13 mouse cellular contexts compared by ENCODE assay signal in the genomic region with DNA sequence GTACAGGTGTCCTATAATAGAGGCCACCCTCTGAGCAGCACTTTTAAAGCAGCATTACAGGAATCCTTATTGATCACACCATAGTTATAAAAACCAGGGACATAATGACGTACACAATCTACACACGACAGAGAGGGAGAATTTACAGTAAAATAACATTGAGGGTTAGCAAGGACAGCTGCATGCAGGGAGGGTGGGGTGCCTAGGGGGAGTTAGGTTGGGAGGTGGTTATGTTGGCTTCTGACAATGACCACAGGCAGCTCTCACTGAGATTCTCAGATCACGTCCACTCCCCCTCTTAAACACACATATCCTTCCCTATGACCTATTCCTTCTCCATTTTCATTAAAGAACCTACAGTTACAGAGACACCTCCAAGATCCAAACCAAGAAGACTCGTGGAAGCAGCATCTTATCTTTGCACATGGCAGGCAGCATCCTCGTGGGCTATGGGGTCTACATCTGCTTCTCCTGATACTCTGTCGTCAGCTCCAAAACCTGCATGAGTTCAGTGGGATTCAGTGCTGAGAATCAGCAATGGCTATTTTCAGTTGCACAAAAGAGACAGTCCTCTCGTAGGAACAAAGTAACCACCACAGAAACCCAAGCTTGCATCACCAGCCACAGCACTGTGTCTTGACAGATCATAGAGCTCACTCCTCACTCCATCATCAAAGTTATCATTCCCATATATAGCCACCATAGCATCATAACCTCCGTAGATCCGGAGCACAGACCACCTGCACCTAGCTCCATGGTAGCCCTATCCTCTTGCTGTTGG. TPM values are rescaled to one million over a fixed set of nuclear protein-coding genes. Genes with fewer than 3 reads are reported as not detected.
"Had no signal": no experiment of that assay in that cellular context is flagged by ENCODE, and none has a peak within 500 bp of the region (broad histone marks: within the 10 kb centered on the region; RNA-seq: fewer than 3 reads in every experiment).

No protein-coding gene starts in this region.

- H3K4me2 ChIP-seq: kidney, embryonic 15.5 days; liver, embryonic 12.5 days; lung, embryonic 14.5 days; midbrain, embryonic 11.5 days; midbrain, embryonic 15.5 days; neural tube, embryonic 13.5 days had no signal

- ATAC-seq: intestine, embryonic 16.5 days; liver, embryonic 12.5 days; midbrain, embryonic 15.5 days had no signal

- H3K36me3 ChIP-seq: kidney, embryonic 15.5 days; limb, embryonic 10.5 days; liver, embryonic 12.5 days; midbrain, embryonic 15.5 days; neural tube, embryonic 13.5 days had no signal

- DNase-seq: kidney, adult 2 months; kidney, postnatal 14 days; lung, embryonic 14.5 days; lung, postnatal 10 days; lung, postnatal 4 days; right cerebral cortex, postnatal 14 days had no signal

- H3K27me3 ChIP-seq: kidney, embryonic 15.5 days; liver, embryonic 12.5 days; midbrain, embryonic 15.5 days; neural tube, embryonic 13.5 days had no signal

- H3K4me3 ChIP-seq: kidney, embryonic 15.5 days; limb, embryonic 10.5 days; liver, embryonic 12.5 days; midbrain, embryonic 15.5 days; neural tube, embryonic 13.5 days had no signal

RNA-seq across cellular contexts. Expression of a gene that starts 11.4 kb away (rescaled TPM):
- polyA plus RNA-seq: intestine, embryonic 16.5 days; midbrain, embryonic 15.5 days; neural tube, embryonic 13.5 days had no signal
